Mouse (Mus musculus) hindbrain, postnatal 0 days (tissue): Measurements from ENCODE around the gene Arid1b. TPM values are rescaled to one million over a fixed set of nuclear protein-coding genes. Genes with fewer than 3 reads are reported as not detected.

Experiments used
- ATAC-seq: fragments of 200-750 bp; cut with Nextera tagmentation; 2 replicates; pipeline ENCODE4 v1.8.0; 2017; ENCODE audit warnings: mild to moderate bottlenecking, moderate TSS enrichment, moderate library complexity
- DNase-seq: peaks from one replicate; pipeline ENCODE4 v3.0.0-alpha.2; 2015; ENCODE audit warnings: low spot score
- H3K27ac ChIP-seq: fragments of 300-500 bp; sonication (generic); 2 replicates; pipeline ENCODE4 v1.5.1; 2014; ENCODE audit warnings: mild to moderate bottlenecking
- H3K27me3 ChIP-seq: fragments of 300-500 bp; sonication (generic); 2 replicates; pipeline ENCODE4 v1.6.1; 2014; ENCODE audit warnings: low read length, mixed read lengths; ENCODE audit not compliant: insufficient read depth
- H3K36me3 ChIP-seq: fragments of 300-500 bp; sonication (generic); 2 replicates; pipeline ENCODE4 v1.6.1; 2014; ENCODE audit warnings: low read length, mixed read lengths; ENCODE audit not compliant: insufficient read depth
- H3K4me1 ChIP-seq: fragments of 300-500 bp; sonication (generic); 2 replicates; pipeline ENCODE4 v1.6.1; 2014; ENCODE audit warnings: antibody characterized with exemption, low read length, mixed read lengths; ENCODE audit not compliant: insufficient read depth
- H3K4me2 ChIP-seq: fragments of 300-500 bp; sonication (generic); 2 replicates; pipeline ENCODE4 v1.6.1; 2014; ENCODE audit warnings: low read depth, mild to moderate bottlenecking, low read length, moderate library complexity, mixed read lengths
- H3K4me3 ChIP-seq: fragments of 300-500 bp; sonication (generic); 2 replicates; pipeline ENCODE4 v1.5.1; 2014; ENCODE audit warnings: low read length
- H3K9ac ChIP-seq: fragments of 300-500 bp; sonication (generic); replicated peaks from 2 replicates; pipeline ENCODE4 v1.6.1; 2014; ENCODE audit warnings: mild to moderate bottlenecking, low read length, moderate library complexity, mixed read lengths
- H3K9me3 ChIP-seq: fragments of 300-500 bp; sonication (generic); 2 replicates; pipeline ENCODE4 v1.6.1; 2016; ENCODE audit warnings: low read length, mixed read lengths
- CTCF ChIP-seq: IDR thresholded peaks from 2 replicates; pipeline ENCODE4 v1.5.1; 2016; ENCODE audit warnings: antibody characterized with exemption, control low read depth, low read depth
- WGBS: fragments of 180-500 bp; shearing (Covaris S2); extraction: QIAGEN DNeasy Blood & Tissue Kit; methylation state at CpG from one replicate; pipeline ENCODE4 v1.1.7; 2014; 5-methylcytosine and 5-hydroxymethylcytosine counted together
- polyA plus RNA-seq: library from polyadenylated mRNA; unstranded; fragments of >200 nt; fragmentation: Nextera tagmentation; extraction: Ambion mirVana; gene quantifications from 2 replicates; pipeline ENCODE4 v1.2.1, GENCODE M21; 2015
- total RNA-seq: library from RNA; depleted of rRNA; stranded (reverse); fragments of >200 nt; gene quantifications from 2 replicates; pipeline ENCODE4 v1.2.3, GENCODE M21; 2014

Arid1b gene
- total and polyA plus RNA-seq, 2 experiments from 2014 or later = 10.5 to 62.5 TPM

DNA sequence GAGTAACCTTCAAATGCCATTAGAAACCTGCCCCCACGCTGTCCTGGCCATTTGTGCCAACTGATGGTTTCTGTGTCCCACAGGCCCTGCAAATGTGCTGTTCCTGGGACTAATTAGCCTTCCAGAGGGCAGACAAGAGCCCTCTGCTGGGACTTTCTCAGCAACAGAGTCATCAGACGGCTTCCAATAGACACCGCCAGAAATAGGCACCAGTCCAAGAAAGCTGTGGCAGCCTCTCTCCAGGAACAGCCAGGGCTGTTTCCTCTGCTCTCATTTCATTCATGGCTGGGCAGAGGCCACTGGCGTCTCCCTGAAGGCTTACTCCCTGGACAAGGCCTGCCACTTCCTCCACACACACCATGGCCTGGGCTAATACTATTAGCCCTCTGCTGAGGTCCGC, 358.8 kb downstream of the Arid1b start:
- Histone ChIP-seq H3K27me3 (no peaks in the 10 kb centered on the region), H3K4me1 (no peaks in the 10 kb centered on the region), H3K4me2 (no peak overlapping the region), H3K9ac (no peak overlapping the region), H3K36me3 (no peaks in the 10 kb centered on the region), H3K4me3 (no peak overlapping the region), H3K9me3 (no peaks in the 10 kb centered on the region), H3K27ac (no peak overlapping the region)
- ATAC-seq (peak; percentile 79), DNase-seq (peak; percentile 89)
- peak; percentile 49 for TF ChIP-seq CTCF
- WGBS = 37% methylated on average over 5 of the region's 5 CpGs

DNA sequence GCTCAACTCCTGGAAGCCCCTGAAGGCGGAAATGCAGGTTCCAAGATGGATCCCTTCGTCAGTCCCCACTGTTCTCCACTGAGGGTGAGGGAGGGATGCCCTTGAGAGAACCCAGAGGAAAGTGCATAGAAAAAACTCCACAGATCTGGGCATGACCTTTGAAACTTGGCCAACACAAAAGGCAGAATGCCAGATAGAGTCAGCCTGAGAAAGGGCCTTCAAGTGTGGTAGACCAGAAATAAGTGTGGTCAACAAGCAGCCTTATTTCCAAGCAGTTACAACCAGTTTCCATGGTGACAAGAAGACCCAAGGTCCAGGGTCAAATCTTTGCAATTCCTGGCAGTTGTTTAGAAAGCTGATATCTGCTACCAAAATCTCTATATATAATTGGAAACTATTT, 366.6 kb downstream of the Arid1b start:
- H3K9me3 ChIP-seq = no peaks in the 10 kb centered on the region
- H3K4me2 ChIP-seq = no peak overlapping the region
- H3K4me3 ChIP-seq = no peak overlapping the region
- H3K27ac ChIP-seq = no peak overlapping the region
- DNase-seq = peak; percentile 24
- no peak for TF ChIP-seq CTCF
- H3K9ac ChIP-seq = no peak overlapping the region
- 56% methylated on average over 2 of the region's 2 CpGs for WGBS
- no peaks in the 10 kb centered on the region for H3K36me3 ChIP-seq
- no peaks in the 10 kb centered on the region for H3K4me1 ChIP-seq
- no peaks in the 10 kb centered on the region for H3K27me3 ChIP-seq
- ATAC-seq = no peak

DNA sequence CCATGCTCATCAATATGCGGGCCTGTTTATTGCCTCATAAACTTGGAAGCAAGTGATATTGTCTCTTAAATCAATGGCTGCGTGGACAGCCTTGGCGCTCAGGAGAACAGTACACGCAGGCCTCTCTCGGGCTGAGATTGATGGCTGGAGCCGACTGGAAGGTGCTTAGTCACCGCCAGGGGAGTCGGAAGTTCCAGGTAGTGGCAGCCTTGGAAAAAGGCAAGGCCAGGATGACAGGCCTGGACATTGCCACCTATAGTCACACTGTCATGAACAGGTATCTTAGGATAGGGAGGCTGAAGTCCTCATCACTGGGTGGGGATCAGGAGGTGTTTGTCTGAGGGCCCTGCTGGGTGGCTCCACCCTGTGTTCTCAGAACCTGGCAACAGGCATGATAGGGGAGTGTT, 371.9 kb downstream of the Arid1b start:
- WGBS = 65% methylated on average over 8 of the region's 8 CpGs
- DNase-seq = no peak

DNA sequence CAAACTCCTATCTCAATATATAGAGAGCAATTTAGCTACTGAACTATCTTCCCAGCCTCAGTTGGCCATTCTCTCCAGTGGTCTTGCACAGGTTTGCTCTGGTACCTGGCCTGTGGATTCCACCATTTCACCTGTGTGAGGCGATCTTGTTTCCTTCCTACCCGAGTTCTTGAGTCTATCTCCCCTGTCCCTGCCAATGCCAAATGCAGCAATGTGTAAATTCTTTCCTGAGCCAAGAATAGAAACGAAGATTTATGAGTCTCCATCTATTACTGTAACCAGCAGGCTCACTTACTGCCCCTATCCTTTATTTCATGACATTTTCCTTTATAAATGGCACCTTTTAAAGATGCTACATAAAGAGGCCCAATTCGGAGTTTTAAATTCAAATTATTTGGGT, 376.9 kb downstream of the Arid1b start:
- no peaks in the 10 kb centered on the region for H3K9me3 ChIP-seq
- ATAC-seq = no peak
- no peak overlapping the region for H3K27ac ChIP-seq
- H3K4me2 ChIP-seq = no peak overlapping the region
- H3K36me3 ChIP-seq = no peaks in the 10 kb centered on the region
- H3K4me1 ChIP-seq = no peaks in the 10 kb centered on the region
- DNase-seq = no peak
- 63% methylated on average over 4 of the region's 4 CpGs for WGBS
- no peak for TF ChIP-seq CTCF
- H3K4me3 ChIP-seq = no peak overlapping the region
- H3K27me3 ChIP-seq = no peaks in the 10 kb centered on the region
- no peak overlapping the region for H3K9ac ChIP-seq

More for the DNA sequence above, 371.9 kb downstream of the Arid1b start:
- Histone ChIP-seq H3K9ac (no peak overlapping the region), H3K27ac (no peak overlapping the region), H3K36me3 (no peaks in the 10 kb centered on the region), H3K9me3 (no peaks in the 10 kb centered on the region), H3K4me3 (no peak overlapping the region), H3K4me1 (no peaks in the 10 kb centered on the region), H3K27me3 (no peaks in the 10 kb centered on the region), H3K4me2 (no peak overlapping the region)
- TF ChIP-seq CTCF = no peak
- peak; percentile 29; the same call in 1 of the 2 replicates for ATAC-seq

DNA sequence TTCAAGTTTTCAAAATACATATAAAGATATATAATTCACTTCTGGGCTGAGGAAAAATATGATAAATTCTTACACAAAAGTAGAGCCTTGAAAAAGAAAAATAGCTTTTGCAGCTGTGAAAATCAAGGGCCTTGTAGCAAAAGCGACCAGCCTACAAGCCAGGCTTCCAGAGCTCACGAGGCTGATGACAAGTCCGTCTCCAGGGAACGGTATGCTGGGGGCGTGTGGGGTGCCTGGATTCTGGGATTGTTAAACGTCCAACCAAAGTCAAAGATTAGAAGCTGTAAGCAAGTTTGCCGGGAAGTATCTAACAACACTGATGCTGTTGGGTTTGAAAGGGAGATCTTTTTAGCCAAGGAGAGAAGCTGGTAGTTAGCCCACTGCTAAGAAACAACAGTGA, 377.4 kb downstream of the Arid1b start:
- H3K36me3 ChIP-seq = no peaks in the 10 kb centered on the region
- 49% methylated on average over 7 of the region's 7 CpGs for WGBS
- DNase-seq = no peak
- ATAC-seq = no peak
- H3K27ac ChIP-seq = no peak overlapping the region
- no peak overlapping the region for H3K4me3 ChIP-seq
- H3K9ac ChIP-seq = no peak overlapping the region
- H3K9me3 ChIP-seq = no peaks in the 10 kb centered on the region
- no peaks in the 10 kb centered on the region for H3K4me1 ChIP-seq
- H3K4me2 ChIP-seq = no peak overlapping the region
- no peak for TF ChIP-seq CTCF
- H3K27me3 ChIP-seq = no peaks in the 10 kb centered on the region

DNA sequence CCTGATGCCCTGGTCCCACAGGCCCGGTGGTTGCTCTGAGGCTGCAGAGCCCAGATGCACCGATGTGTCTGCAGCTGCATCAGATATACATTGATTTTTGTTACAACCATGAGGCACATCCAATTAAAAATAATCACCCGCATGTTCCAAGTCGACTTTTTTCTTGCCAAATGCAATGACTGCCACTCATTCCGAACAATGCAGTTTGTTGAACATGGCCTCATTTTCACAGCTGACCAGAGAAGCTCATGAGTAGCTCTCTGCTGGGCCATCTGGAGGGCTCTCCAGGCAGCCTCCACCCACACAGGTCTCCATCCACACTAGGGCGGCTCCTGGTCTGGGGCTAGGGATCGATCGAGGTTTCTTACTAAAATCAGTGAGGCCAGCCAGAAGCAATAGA, 378.8 kb downstream of the Arid1b start:
- DNase-seq = no peak
- Histone ChIP-seq H3K27ac (no peak overlapping the region), H3K9me3 (no peaks in the 10 kb centered on the region), H3K4me3 (no peak overlapping the region), H3K9ac (no peak overlapping the region), H3K4me2 (no peak overlapping the region), H3K4me1 (no peaks in the 10 kb centered on the region), H3K36me3 (no peaks in the 10 kb centered on the region), H3K27me3 (no peaks in the 10 kb centered on the region)
- TF ChIP-seq CTCF = no peak
- ATAC-seq = no peak
- 67% methylated on average over 8 of the region's 8 CpGs for WGBS

DNA sequence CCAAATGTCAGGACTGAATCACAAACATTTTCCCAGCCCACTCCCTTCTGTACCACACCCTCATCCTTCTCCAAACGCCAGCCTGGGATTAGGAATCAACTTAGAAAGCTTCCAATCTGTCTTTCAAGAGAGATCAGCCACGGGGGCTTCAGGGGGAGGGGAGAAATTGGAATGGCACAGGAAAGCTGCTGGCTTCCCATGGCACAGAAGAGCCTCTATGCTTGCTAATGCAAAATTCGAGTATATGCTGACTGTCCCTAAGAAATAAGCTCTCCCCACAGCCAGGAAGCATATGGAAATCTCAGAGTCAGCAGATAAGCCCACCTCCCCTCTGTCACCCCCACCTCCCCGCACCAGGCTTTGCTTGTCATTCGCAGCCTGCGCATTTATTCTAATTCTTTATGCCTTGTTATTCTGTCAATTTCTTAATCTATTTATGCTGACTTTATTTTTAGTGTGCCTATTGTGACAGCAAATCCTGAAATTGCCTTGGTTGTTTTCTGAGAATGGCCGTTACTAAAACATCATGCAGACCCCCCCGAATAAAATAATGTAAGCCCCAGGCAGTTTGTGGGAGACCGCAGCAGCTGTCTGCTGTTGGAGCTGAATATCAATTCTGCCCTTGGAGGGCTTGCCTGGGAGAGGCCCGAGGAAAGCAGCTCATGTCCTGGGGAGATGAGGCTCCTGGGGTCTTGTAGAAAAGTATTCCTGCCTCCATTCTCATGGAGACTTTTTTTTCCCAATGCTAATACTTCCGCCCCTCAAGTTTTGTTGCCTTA, 383.2 kb downstream of the Arid1b start:
- no peak overlapping the region for H3K4me3 ChIP-seq
- TF ChIP-seq CTCF = no peak
- H3K9me3 ChIP-seq = no peaks in the 10 kb centered on the region
- H3K9ac ChIP-seq = no peak overlapping the region
- no peak for ATAC-seq
- H3K4me1 ChIP-seq = no peaks in the 10 kb centered on the region
- no peak for DNase-seq
- no peak overlapping the region for H3K4me2 ChIP-seq
- WGBS = 17% methylated on average over 11 of the region's 11 CpGs
- no peak overlapping the region for H3K27ac ChIP-seq
- no peaks in the 10 kb centered on the region for H3K36me3 ChIP-seq
- no peaks in the 10 kb centered on the region for H3K27me3 ChIP-seq
